Mouse (Mus musculus) intestine, embryonic 16.5 days (tissue): ENCODE measurements around the gene Teddm3. TPM values are rescaled to one million over a fixed set of nuclear protein-coding genes. Genes with fewer than 3 reads are reported as not detected.

Source experiments
- ATAC-seq: fragments of 200-750 bp; cut with Nextera tagmentation; 2 replicates; pipeline ENCODE4 v1.8.0; 2017; ENCODE audit warnings: moderate TSS enrichment, moderate library complexity
- H3K27ac ChIP-seq: fragments of 300-500 bp; sonication (generic); 2 replicates; pipeline ENCODE4 v1.5.1; 2014; ENCODE audit warnings: mild to moderate bottlenecking, low read length
- H3K27me3 ChIP-seq: fragments of 300-500 bp; sonication (generic); replicated peaks from 2 replicates; pipeline ENCODE4 v1.6.1; 2014; ENCODE audit warnings: low read length, control low read depth, mixed read lengths; ENCODE audit not compliant: control insufficient read depth, insufficient read depth
- H3K36me3 ChIP-seq: fragments of 300-500 bp; sonication (generic); 2 replicates; pipeline ENCODE4 v1.6.1; 2014; ENCODE audit warnings: low read length, control low read depth; ENCODE audit not compliant: control insufficient read depth, insufficient read depth
- H3K4me1 ChIP-seq: fragments of 300-500 bp; sonication (generic); 2 replicates; pipeline ENCODE4 v1.6.1; 2014; ENCODE audit warnings: low read length, control low read depth, mixed read lengths; ENCODE audit not compliant: control insufficient read depth, insufficient read depth
- H3K4me2 ChIP-seq: fragments of 300-500 bp; sonication (generic); 2 replicates; pipeline ENCODE4 v1.6.1; 2014; ENCODE audit warnings: low read depth, low read length, control low read depth
- H3K4me3 ChIP-seq: fragments of 300-500 bp; sonication (generic); 2 replicates; pipeline ENCODE4 v1.5.1; 2014; ENCODE audit warnings: mild to moderate bottlenecking, low read length
- H3K9ac ChIP-seq: fragments of 300-500 bp; sonication (generic); 2 replicates; pipeline ENCODE4 v1.6.1; 2014; ENCODE audit warnings: low read depth, low read length
- H3K9me3 ChIP-seq: fragments of 300-500 bp; sonication (generic); 2 replicates; pipeline ENCODE4 v1.6.1; 2016; ENCODE audit warnings: low read length, control low read depth; ENCODE audit not compliant: control insufficient read depth
- WGBS: fragments of 180-500 bp; shearing (Covaris S2); extraction: QIAGEN DNeasy Blood & Tissue Kit; methylation state at CpG from one replicate; pipeline ENCODE4 v1.1.7; 2014; 5-methylcytosine and 5-hydroxymethylcytosine counted together
- polyA plus RNA-seq: library from polyadenylated mRNA; unstranded; fragments of >200 nt; fragmentation: Nextera tagmentation; extraction: Ambion mirVana; gene quantifications from 2 replicates; pipeline ENCODE4 v1.2.1, GENCODE M21; 2015

Gene Teddm3
- polyA plus RNA-seq, 1 experiment from 2014 or later: 0.20 TPM

DNA sequence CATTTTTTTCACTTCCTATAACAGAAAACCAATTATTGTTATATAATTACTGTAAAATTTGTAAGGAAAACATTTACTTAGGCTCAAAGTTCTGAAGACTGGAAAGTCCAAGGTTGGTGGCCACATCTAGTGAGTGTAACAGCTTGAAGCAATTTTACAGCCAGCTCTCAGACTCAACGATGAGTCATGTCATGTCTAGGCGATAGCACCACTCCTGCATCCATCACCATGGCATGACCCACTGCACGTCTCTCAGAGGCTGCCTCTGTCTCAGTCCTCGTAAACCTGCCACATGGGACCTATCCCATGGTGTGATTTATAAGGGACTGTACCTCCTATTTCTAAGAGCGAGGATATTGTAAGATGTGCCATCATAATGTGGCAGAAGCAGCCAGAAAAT is 37.7 kb downstream of the Teddm3 start:
- Histone ChIP-seq H3K4me2 (no peak overlapping the region), H3K4me1 (no peaks in the 10 kb centered on the region), H3K4me3 (no peak overlapping the region), H3K27ac (no peak overlapping the region), H3K27me3 (no peaks in the 10 kb centered on the region), H3K9ac (no peak overlapping the region), H3K36me3 (no peaks in the 10 kb centered on the region), H3K9me3 (no peaks in the 10 kb centered on the region)
- ATAC-seq: no peak
- 59% methylated on average over 5 of the region's 5 CpGs for whole genome bisulfite sequencing

DNA sequence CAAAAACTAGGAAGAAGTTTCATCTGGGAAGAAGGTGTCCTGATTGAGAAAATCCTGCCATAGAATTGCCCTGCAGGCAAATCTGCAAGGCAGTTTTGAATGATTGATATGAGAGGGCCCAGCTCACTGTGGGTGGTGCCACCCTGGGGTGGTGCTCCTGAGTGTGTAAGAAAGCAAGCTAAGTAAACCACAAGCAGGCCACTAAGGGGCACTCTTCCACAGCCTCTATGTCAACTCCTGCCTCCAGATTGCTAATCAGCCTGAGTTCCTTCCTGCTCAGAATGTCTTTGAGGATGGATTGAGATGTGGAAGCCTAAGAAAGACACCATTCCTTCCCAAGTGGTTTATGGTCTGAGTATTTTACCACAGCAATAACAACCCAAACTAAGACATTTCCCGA is 44.3 kb downstream of the Teddm3 start:
- Histone ChIP-seq H3K27ac (no peak overlapping the region), H3K27me3 (no peaks in the 10 kb centered on the region), H3K9ac (no peak overlapping the region), H3K4me3 (no peak overlapping the region), H3K36me3 (no peaks in the 10 kb centered on the region), H3K4me2 (no peak overlapping the region), H3K9me3 (no peaks in the 10 kb centered on the region), H3K4me1 (no peaks in the 10 kb centered on the region)
- WGBS: 78% methylated on average over 1 of the region's 1 CpGs
- no peak for ATAC-seq

Other genes with a start within 250 kb of the Teddm3 start
- 9.1 and 9.3 TPM in 2 replicates for gene Ephb3, start 50.8 kb upstream of the Teddm3 start, polyA plus RNA-seq